Mouse (Mus musculus) right cerebral cortex, postnatal 25 days (tissue): Measurements from ENCODE around the gene Rdh13.
"Not testable (repeated sequence)": the region's sequence is repeated elsewhere in the genome, so short reads cannot be mapped to it uniquely, and the experiment has no call there.

Source experiments
- DNase-seq: peaks from one replicate; pipeline ENCODE4 v3.0.0; 2022

Rdh13 gene

DNA sequence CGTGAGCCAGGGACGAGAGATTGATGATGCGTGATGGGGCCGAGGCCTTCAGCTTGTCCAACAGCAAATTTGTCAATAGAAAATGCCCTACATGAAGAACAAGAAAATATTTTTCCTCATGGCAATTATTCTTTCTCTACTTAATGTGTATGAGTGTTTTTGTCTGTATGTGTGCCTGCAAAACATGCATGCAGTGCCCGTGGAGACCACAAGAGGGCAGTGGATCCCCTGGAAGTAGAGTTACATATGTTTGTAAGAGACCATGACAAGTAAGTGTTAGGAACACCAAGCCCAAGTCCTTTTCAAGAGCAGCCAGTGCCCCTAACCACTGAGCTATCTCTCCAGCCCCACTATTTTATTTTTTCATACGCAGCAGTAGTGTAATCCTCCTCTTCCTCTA, 13.9 kb downstream of the Rdh13 start:
- peak; percentile 32 for DNase-seq

GRCm38 (mm10) chr7:4430246-4430844, 15.1 kb downstream of the Rdh13 start:
- no peak for DNase-seq

DNA sequence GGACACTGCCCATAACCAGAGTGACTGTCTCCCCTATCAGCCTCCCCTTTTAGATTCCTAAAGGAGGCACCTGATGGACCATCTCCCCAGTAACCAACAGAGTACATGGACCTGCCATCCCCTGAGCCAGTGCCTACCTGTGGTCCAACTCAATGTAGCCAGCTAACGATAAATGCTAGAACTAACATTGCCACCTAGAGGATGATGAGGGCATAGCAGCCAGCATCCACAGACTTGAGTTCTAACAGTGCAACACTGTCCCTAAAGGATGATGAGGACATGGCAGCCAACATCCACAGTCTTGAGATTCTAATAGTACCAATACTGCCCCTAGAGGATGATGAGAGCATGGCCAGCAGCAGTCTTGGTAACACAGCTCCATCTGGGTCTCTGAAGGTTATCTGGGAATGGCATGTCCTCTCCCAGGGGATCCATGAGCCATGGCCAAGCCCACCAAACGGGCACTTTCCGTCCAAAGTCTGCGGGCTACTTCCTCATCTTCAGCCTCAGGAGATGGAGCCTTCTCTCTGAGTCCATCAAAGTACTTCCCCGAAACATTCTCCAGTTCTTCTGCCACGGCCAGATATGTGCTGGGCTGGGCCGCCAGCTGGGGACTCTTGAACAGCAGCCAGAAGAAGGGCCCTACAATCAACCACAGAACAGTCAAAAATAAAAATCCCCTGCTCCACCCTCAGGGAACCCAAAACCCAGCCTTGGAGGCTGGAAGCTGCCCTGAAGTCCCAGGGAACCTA, 18.1 kb downstream of the Rdh13 start:
- peak; percentile 79 for DNase-seq

GRCm38 (mm10) chr7:4420230-4420629, 25.2 kb downstream of the Rdh13 start:
- DNase-seq: no peak

DNA sequence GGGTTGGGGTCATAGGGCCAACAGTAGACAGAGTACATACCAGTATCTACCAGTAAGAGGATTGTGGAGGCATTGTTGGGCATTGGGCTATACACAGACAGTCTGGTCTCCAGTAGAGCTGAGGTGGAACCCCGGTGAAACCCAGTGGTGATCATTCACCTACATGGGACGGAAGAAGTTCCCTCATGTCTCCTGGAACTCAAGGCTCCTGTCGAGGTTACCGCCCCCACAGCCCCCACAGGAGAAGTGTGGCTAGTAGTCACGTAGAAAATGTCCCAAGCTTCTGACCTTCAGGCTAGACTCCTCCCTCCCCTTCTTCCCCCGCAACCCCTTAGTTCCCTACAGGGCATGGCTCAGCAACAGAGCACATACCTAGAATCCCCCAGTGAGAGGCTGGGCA, 25.8 kb downstream of the Rdh13 start:
- DNase-seq: no peak

- DNase-seq: not testable (repeated sequence)
These were observed 33.0 kb downstream of the Rdh13 start for GRCm38 (mm10) chr7:4412406-4412805.

- DNase-seq: no peak
These were observed 47.7 kb downstream of the Rdh13 start, which contains the start of gene Gp6 for GRCm38 (mm10) chr7:4397730-4398129. Gene Gp6, minus strand, starts transcription at chr7:4397744.
